Mouse (Mus musculus) urinary bladder, postnatal 10 days (tissue): ENCODE data around the gene Mup15.
"Not testable (repeated sequence)": the region's sequence is repeated elsewhere in the genome, so short reads cannot be mapped to it uniquely, and the experiment has no call there.

Experiments used
- DNase-seq: peaks from one replicate; pipeline ENCODE4 v3.0.0; 2022; ENCODE audit warnings: low spot score

Gene Mup15

GRCm38 (mm10) chr4:61439643-61440042 is at the start of gene Mup15:
Mup15 (minus strand) TSS chr4:61439743.
- not testable (repeated sequence) for DNase-seq
